Mouse (Mus musculus): ENCODE measurements around the gene Parp8.

- TF ChIP-seq TAL1 (conservative IDR thresholded peaks at IDR 0.05; ENCODE audit: low read depth, low read length) = no peak
- no peak for TF ChIP-seq CTCF (IDR thresholded peaks at IDR 0.05; ENCODE audit: low read depth, low read length)
- TF ChIP-seq GATA1 (IDR thresholded peaks at IDR 0.05; ENCODE audit: borderline replicate concordance, low read length) = no peak
Measured at GRCm38 (mm10) chr13:117024127-117024915, 1.0 kb downstream of the Parp8 start.
